In the genomic region with DNA sequence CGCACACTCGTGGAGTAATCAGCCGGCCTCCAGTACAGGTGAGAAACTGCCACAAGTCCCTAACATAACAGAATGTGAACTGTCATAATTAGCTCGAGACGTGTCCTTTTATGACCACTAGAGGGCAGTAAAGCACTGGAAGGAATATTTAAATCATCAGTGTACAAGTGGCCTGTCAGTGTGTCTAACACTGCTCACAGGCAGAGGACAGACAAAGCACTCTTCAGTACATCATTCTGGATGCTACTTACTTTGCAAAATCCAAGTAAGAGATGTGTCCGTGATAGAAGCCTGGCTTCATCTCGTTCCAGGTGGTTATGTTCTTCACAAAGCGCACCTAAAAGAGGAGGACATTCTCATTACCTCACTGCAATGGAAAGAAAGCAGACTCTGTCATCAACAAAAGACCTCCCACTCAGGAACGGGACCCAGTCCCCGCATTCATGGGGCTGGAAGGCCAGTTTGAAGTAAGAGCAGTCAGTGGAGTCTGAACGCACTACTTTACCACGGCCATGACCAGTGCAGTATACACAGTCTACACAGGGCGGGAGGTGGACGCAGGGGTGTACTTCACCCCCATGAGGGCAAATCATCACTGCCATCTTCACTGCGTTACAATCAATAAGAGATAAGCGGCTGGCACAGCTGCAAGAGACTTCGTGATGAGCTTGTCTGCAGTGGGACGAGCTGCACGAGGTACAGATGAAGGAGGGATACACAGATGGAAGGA, we compare ENCODE assay signal across 8 mouse cellular contexts.
A peak's percentile ranks its signal among the peaks of the same experiment; 100 is the strongest.
DNase-seq lines count a peak whose midpoint lies in the region; ATAC-seq lines count a peak whose summit lies in the region.

No protein-coding gene starts in this region.

- no peaks in the 10 kb centered on the region for H3K4me1 ChIP-seq in embryonic facial prominence, embryonic 12.5 days
- H3K4me1 ChIP-seq in stomach, embryonic 14.5 days (ENCODE audit: control insufficient read depth, insufficient read depth, low read length), result peaks cover 10% of the 10 kb centered on the region; the same call in 1 of the 2 replicates

- WGBS in embryonic facial prominence, embryonic 12.5 days, result 67% methylated on average over 19 of the region's 19 CpGs
- 50% methylated on average over 19 of the region's 19 CpGs for WGBS in stomach, embryonic 14.5 days

- H3K27me3 ChIP-seq in embryonic facial prominence, embryonic 12.5 days, result no peaks in the 10 kb centered on the region
- H3K27me3 ChIP-seq in stomach, embryonic 14.5 days (ENCODE audit: control insufficient read depth, insufficient read depth, low read length), result no peaks in the 10 kb centered on the region

- peak; percentile 61; the same call in 1 of the 2 replicates for ATAC-seq in embryonic facial prominence, embryonic 12.5 days (ENCODE audit: insufficient number of reproducible peaks, insufficient read depth, low FRiP score, low TSS enrichment)
- peak; percentile 89 for ATAC-seq in hematopoietic stem cell, adult 5-6 weeks (replicated peaks in 1 of 2; ENCODE audit: insufficient read depth in 1 of 2, low FRiP score in 2 of 2, low TSS enrichment in 1 of 2, low read depth in 1 of 2, poor library complexity in 2 of 2, severe bottlenecking in 2 of 2)
- peak; percentile 81 for ATAC-seq in megakaryocyte-erythroid progenitor cell, adult 5-6 weeks (replicated peaks; ENCODE audit: low FRiP score, low TSS enrichment, poor library complexity, severe bottlenecking)
- ATAC-seq in stomach, embryonic 14.5 days (ENCODE audit: insufficient number of reproducible peaks, insufficient read depth, low FRiP score, low read depth), result peak; percentile 73; the same call in 1 of the 2 replicates

- no peaks in the 10 kb centered on the region for H3K9me3 ChIP-seq in embryonic facial prominence, embryonic 12.5 days
- no peaks in the 10 kb centered on the region for H3K9me3 ChIP-seq in stomach, embryonic 14.5 days (ENCODE audit: control insufficient read depth, low read depth, low read length)

- H3K36me3 ChIP-seq in embryonic facial prominence, embryonic 12.5 days, result peaks cover 11% of the 10 kb centered on the region; the same call in 1 of the 2 replicates
- H3K36me3 ChIP-seq in stomach, embryonic 14.5 days (ENCODE audit: control insufficient read depth, insufficient read depth, low read length), result no peaks in the 10 kb centered on the region

- H3K4me2 ChIP-seq in embryonic facial prominence, embryonic 12.5 days (replicated peaks), result no peak overlapping the region
- no peak overlapping the region for H3K4me2 ChIP-seq in stomach, embryonic 14.5 days (replicated peaks; ENCODE audit: low read depth, low read length)

- H3K27ac ChIP-seq in embryonic facial prominence, embryonic 12.5 days, result peak overlapping the region; percentile 23; the same call in 1 of the 2 replicates
- H3K27ac ChIP-seq in stomach, embryonic 14.5 days (ENCODE audit: low read length), result no peak overlapping the region

- no peak overlapping the region for H3K9ac ChIP-seq in embryonic facial prominence, embryonic 12.5 days
- no peak overlapping the region for H3K9ac ChIP-seq in stomach, embryonic 14.5 days (replicated peaks; ENCODE audit: low read depth, low read length)

- no peak overlapping the region for H3K4me3 ChIP-seq in embryonic facial prominence, embryonic 12.5 days
- no peak overlapping the region for H3K4me3 ChIP-seq in stomach, embryonic 14.5 days (ENCODE audit: low read depth, low read length)

- peak; percentile 46 to 84 for DNase-seq in layer of hippocampus, adult 18-20 months (ENCODE audit: low spot score in 2 of 2)
- no peak for DNase-seq in layer of hippocampus, postnatal 36 days
- DNase-seq in ZHBTc4 (ENCODE audit: low read depth, low spot score), result peak; percentile 76
- peak; percentile 51 to 53 for DNase-seq in layer of hippocampus, adult 8-10 months (ENCODE audit: low spot score in 2 of 2)

Comparison
In these comparisons a context has a peak if more than half of its experiments do, and no peak if none do; other contexts are left out.
1. DNase-seq: peak in layer of hippocampus, adult 18-20 months (2 of 2), ZHBTc4 (single experiment) and layer of hippocampus, adult 8-10 months (2 of 2); none in layer of hippocampus, postnatal 36 days (0 of 2).
2. Peak in every context shown above with its lines, with median percentiles within 50 percentile points of each other: ATAC-seq.